Mouse (Mus musculus): ENCODE measurements around the gene Hepacam2. TPM values are rescaled to one million over a fixed set of nuclear protein-coding genes. Genes with fewer than 3 reads are reported as not detected.
"Not testable (repeated sequence)": the region's sequence is repeated elsewhere in the genome, so short reads cannot be mapped to it uniquely, and the experiment has no call there.

The Hepacam2 gene
- polyA plus RNA-seq, 1 experiment from 2014 or later: 3.3 TPM

DNA sequence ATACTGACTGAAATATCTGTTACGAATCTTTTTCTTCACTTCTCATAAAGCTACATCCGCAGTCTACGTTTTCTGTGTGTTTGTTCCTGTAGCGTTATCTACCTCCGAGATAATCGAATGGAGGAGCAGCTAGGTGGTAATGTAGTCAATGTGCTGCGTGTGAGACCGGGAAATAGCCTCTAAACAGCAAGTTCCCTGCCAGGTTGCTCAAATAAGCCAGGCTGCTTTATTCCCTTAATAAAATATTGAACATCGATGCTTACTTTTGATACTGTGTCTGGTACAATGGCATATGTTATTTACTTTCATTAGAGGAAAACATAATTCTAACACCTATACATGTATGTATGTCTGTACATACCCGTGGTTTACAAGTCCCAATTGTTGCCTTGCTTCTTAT, 13.0 kb upstream of the Hepacam2 start:
- no peak overlapping the region for H3K4me3 ChIP-seq (ENCODE audit: low read depth, low read length)
- H3K4me2 ChIP-seq: peak overlapping the region; percentile 34
- H3K9ac ChIP-seq (ENCODE audit: low read length): peak overlapping the region; percentile 64
- H3K27ac ChIP-seq (ENCODE audit: low read depth, low read length): peak overlapping the region; percentile 87
- H3K27me3 ChIP-seq (ENCODE audit: control insufficient read depth, insufficient read depth, low read length): no peaks in the 10 kb centered on the region
- no peak for ATAC-seq (ENCODE audit: low FRiP score)
- peaks cover 5% of the 10 kb centered on the region; the same call in 1 of the 2 replicates for H3K4me1 ChIP-seq (ENCODE audit: control insufficient read depth, insufficient read depth, low read length)
- WGBS: 71% methylated on average over 10 of the region's 10 CpGs
- no peaks in the 10 kb centered on the region for H3K36me3 ChIP-seq (ENCODE audit: control insufficient read depth, insufficient read depth, low read length)
- H3K9me3 ChIP-seq (ENCODE audit: control insufficient read depth, low read length): no peaks in the 10 kb centered on the region
- DNase-seq (ENCODE audit: low spot score, missing footprints): peak; percentile 83

GRCm38 (mm10) chr6:3509782-3510181, 11.7 kb upstream of the Hepacam2 start:
- DNase-seq (ENCODE audit: low spot score, missing footprints) (peak; percentile 88), ATAC-seq (ENCODE audit: low FRiP score) (peak; percentile 36)
- peaks cover 5% of the 10 kb centered on the region; the same call in 1 of the 2 replicates for H3K4me1 ChIP-seq (ENCODE audit: control insufficient read depth, insufficient read depth, low read length)
- WGBS: 26% methylated on average over 2 of the region's 2 CpGs
- H3K27ac ChIP-seq (ENCODE audit: low read depth, low read length): no peak overlapping the region
- H3K27me3 ChIP-seq (ENCODE audit: control insufficient read depth, insufficient read depth, low read length): no peaks in the 10 kb centered on the region
- no peak overlapping the region for H3K9ac ChIP-seq (ENCODE audit: low read length)
- H3K4me2 ChIP-seq: no peak overlapping the region
- no peak overlapping the region for H3K4me3 ChIP-seq (ENCODE audit: low read depth, low read length)
- H3K36me3 ChIP-seq (ENCODE audit: control insufficient read depth, insufficient read depth, low read length): no peaks in the 10 kb centered on the region
- H3K9me3 ChIP-seq (ENCODE audit: control insufficient read depth, low read length): no peaks in the 10 kb centered on the region

- H3K27ac ChIP-seq (ENCODE audit: low read depth, low read length); DNase-seq (ENCODE audit: low spot score, missing footprints); H3K4me3 ChIP-seq (ENCODE audit: low read depth, low read length); H3K27me3 ChIP-seq (ENCODE audit: control insufficient read depth, insufficient read depth, low read length); H3K9me3 ChIP-seq (ENCODE audit: control insufficient read depth, low read length); H3K4me1 ChIP-seq (ENCODE audit: control insufficient read depth, insufficient read depth, low read length); H3K9ac ChIP-seq (ENCODE audit: low read length); H3K4me2 ChIP-seq; H3K36me3 ChIP-seq (ENCODE audit: control insufficient read depth, insufficient read depth, low read length); ATAC-seq (ENCODE audit: low FRiP score): not testable (repeated sequence)
- WGBS: 94% methylated on average over 2 of the region's 2 CpGs
Measured at GRCm38 (mm10) chr6:3508151-3508550, 10.1 kb upstream of the Hepacam2 start.

DNA sequence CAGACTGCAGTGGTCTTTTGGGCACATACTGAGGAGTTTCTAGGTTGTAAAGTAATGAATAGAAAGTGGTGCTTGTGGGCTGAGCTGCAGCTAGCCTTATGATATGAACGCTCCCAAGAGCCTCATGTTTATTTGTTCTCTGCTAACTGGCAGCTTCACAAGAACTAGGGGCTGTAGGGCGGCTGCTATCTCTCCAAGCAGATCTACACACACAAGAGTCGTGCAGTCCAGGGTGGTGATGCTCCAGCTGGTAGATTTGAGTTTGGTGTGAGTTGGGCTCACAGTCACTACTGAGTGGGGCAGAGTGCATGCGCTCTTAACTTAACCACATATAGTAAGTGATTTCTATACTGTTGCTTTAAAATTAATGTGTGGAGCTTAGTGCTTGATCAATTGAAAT, 9.0 kb upstream of the Hepacam2 start:
- 91% methylated on average over 4 of the region's 4 CpGs for WGBS
- no peaks in the 10 kb centered on the region for H3K36me3 ChIP-seq (ENCODE audit: control insufficient read depth, insufficient read depth, low read length)

GRCm38 (mm10) chr6:3505289-3505688, 7.2 kb upstream of the Hepacam2 start:
- H3K36me3 ChIP-seq (ENCODE audit: control insufficient read depth, insufficient read depth, low read length): no peaks in the 10 kb centered on the region
- no peaks in the 10 kb centered on the region for H3K4me1 ChIP-seq (ENCODE audit: control insufficient read depth, insufficient read depth, low read length)
- no peak overlapping the region for H3K9ac ChIP-seq (ENCODE audit: low read length)
- DNase-seq (ENCODE audit: low spot score, missing footprints) (no peak), ATAC-seq (ENCODE audit: low FRiP score) (no peak)
- no peaks in the 10 kb centered on the region for H3K27me3 ChIP-seq (ENCODE audit: control insufficient read depth, insufficient read depth, low read length)
- no peak overlapping the region for H3K27ac ChIP-seq (ENCODE audit: low read depth, low read length)
- H3K9me3 ChIP-seq (ENCODE audit: control insufficient read depth, low read length): no peaks in the 10 kb centered on the region
- no peak overlapping the region for H3K4me2 ChIP-seq
- 86% methylated on average over 5 of the region's 5 CpGs for WGBS
- H3K4me3 ChIP-seq (ENCODE audit: low read depth, low read length): no peak overlapping the region

More for the DNA sequence above, 9.0 kb upstream of the Hepacam2 start:
- H3K27me3 ChIP-seq (ENCODE audit: control insufficient read depth, insufficient read depth, low read length): no peaks in the 10 kb centered on the region
- H3K9me3 ChIP-seq (ENCODE audit: control insufficient read depth, low read length): no peaks in the 10 kb centered on the region
- H3K9ac ChIP-seq (ENCODE audit: low read length): no peak overlapping the region
- H3K4me2 ChIP-seq: no peak overlapping the region
- H3K4me3 ChIP-seq (ENCODE audit: low read depth, low read length): no peak overlapping the region
- no peak overlapping the region for H3K27ac ChIP-seq (ENCODE audit: low read depth, low read length)
- H3K4me1 ChIP-seq (ENCODE audit: control insufficient read depth, insufficient read depth, low read length): no peaks in the 10 kb centered on the region; the same call in 1 of the 2 replicates
- no peak for ATAC-seq (ENCODE audit: low FRiP score)
- no peak for DNase-seq (ENCODE audit: low spot score, missing footprints)

GRCm38 (mm10) chr6:3500286-3500685, 2.2 kb upstream of the Hepacam2 start:
- H3K36me3 ChIP-seq (ENCODE audit: control insufficient read depth, insufficient read depth, low read length): no peaks in the 10 kb centered on the region
- 84% methylated on average over 3 of the region's 3 CpGs for WGBS
- no peak overlapping the region for H3K4me3 ChIP-seq (ENCODE audit: low read depth, low read length)
- no peak for ATAC-seq (ENCODE audit: low FRiP score)
- no peak overlapping the region for H3K4me2 ChIP-seq
- H3K27ac ChIP-seq (ENCODE audit: low read depth, low read length): no peak overlapping the region
- DNase-seq (ENCODE audit: low spot score, missing footprints): no peak
- H3K9ac ChIP-seq (ENCODE audit: low read length): no peak overlapping the region
- peaks cover 5% of the 10 kb centered on the region for H3K4me1 ChIP-seq (ENCODE audit: control insufficient read depth, insufficient read depth, low read length)
- no peaks in the 10 kb centered on the region for H3K27me3 ChIP-seq (ENCODE audit: control insufficient read depth, insufficient read depth, low read length)
- no peaks in the 10 kb centered on the region for H3K9me3 ChIP-seq (ENCODE audit: control insufficient read depth, low read length)

- no peak for ATAC-seq (ENCODE audit: low FRiP score)
- no peak overlapping the region for H3K4me3 ChIP-seq (ENCODE audit: low read depth, low read length)
- DNase-seq (ENCODE audit: low spot score, missing footprints): peak; percentile 93
- H3K27me3 ChIP-seq (ENCODE audit: control insufficient read depth, insufficient read depth, low read length): no peaks in the 10 kb centered on the region
- peaks cover 5% of the 10 kb centered on the region for H3K4me1 ChIP-seq (ENCODE audit: control insufficient read depth, insufficient read depth, low read length)
- no peaks in the 10 kb centered on the region for H3K9me3 ChIP-seq (ENCODE audit: control insufficient read depth, low read length)
- H3K9ac ChIP-seq (ENCODE audit: low read length): no peak overlapping the region
- WGBS: 5% methylated on average over 2 of the region's 2 CpGs
- H3K36me3 ChIP-seq (ENCODE audit: control insufficient read depth, insufficient read depth, low read length): no peaks in the 10 kb centered on the region
- no peak overlapping the region for H3K4me2 ChIP-seq
- no peak overlapping the region for H3K27ac ChIP-seq (ENCODE audit: low read depth, low read length)
Measured at GRCm38 (mm10) chr6:3496210-3496609, 1.9 kb downstream of the Hepacam2 start.

DNA sequence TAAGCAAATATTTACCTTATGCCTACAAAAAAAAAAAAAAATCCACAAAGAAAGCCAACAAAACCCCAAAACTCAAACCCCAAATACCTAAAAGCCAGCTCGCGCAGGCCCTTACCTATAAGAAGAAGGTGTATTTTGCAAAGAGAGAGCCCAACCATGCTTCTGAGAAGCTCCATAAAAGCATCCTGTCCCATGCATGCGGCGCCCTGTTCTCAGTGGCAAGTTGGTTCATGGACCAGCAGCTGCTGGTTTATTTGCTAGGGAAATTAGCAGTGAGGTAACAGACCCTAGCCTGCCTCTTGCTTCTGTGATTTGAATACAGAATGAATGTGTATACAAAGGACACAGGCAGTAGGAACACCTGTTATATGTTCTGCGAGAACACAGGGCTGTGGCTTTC, 3.8 kb downstream of the Hepacam2 start:
- H3K27me3 ChIP-seq (ENCODE audit: control insufficient read depth, insufficient read depth, low read length): no peaks in the 10 kb centered on the region
- H3K4me2 ChIP-seq: no peak overlapping the region
- H3K36me3 ChIP-seq (ENCODE audit: control insufficient read depth, insufficient read depth, low read length): no peaks in the 10 kb centered on the region
- H3K4me3 ChIP-seq (ENCODE audit: low read depth, low read length): no peak overlapping the region
- ATAC-seq (ENCODE audit: low FRiP score) (no peak), DNase-seq (ENCODE audit: low spot score, missing footprints) (no peak)
- no peak overlapping the region for H3K27ac ChIP-seq (ENCODE audit: low read depth, low read length)
- peaks cover under 1% of the 10 kb centered on the region for H3K4me1 ChIP-seq (ENCODE audit: control insufficient read depth, insufficient read depth, low read length)
- WGBS: 69% methylated on average over 5 of the region's 5 CpGs
- no peak overlapping the region for H3K9ac ChIP-seq (ENCODE audit: low read length)
- no peaks in the 10 kb centered on the region for H3K9me3 ChIP-seq (ENCODE audit: control insufficient read depth, low read length)

GRCm38 (mm10) chr6:3487355-3487754, 10.7 kb downstream of the Hepacam2 start:
- Histone ChIP-seq H3K9ac (ENCODE audit: low read length) (no peak overlapping the region), H3K4me1 (ENCODE audit: control insufficient read depth, insufficient read depth, low read length) (no peaks in the 10 kb centered on the region), H3K27ac (ENCODE audit: low read depth, low read length) (no peak overlapping the region), H3K4me2 (no peak overlapping the region), H3K4me3 (ENCODE audit: low read depth, low read length) (no peak overlapping the region), H3K9me3 (ENCODE audit: control insufficient read depth, low read length) (no peaks in the 10 kb centered on the region), H3K27me3 (ENCODE audit: control insufficient read depth, insufficient read depth, low read length) (no peaks in the 10 kb centered on the region), H3K36me3 (ENCODE audit: control insufficient read depth, insufficient read depth, low read length) (no peaks in the 10 kb centered on the region)
- no peak for DNase-seq (ENCODE audit: low spot score, missing footprints)
- ATAC-seq (ENCODE audit: low FRiP score): no peak
- WGBS: 95% methylated on average over 1 of the region's 1 CpGs

- Histone ChIP-seq H3K4me3 (ENCODE audit: low read depth, low read length) (no peak overlapping the region), H3K9ac (ENCODE audit: low read length) (no peak overlapping the region), H3K4me2 (no peak overlapping the region), H3K36me3 (ENCODE audit: control insufficient read depth, insufficient read depth, low read length) (no peaks in the 10 kb centered on the region), H3K27me3 (ENCODE audit: control insufficient read depth, insufficient read depth, low read length) (no peaks in the 10 kb centered on the region), H3K9me3 (ENCODE audit: control insufficient read depth, low read length) (no peaks in the 10 kb centered on the region), H3K27ac (ENCODE audit: low read depth, low read length) (no peak overlapping the region), H3K4me1 (ENCODE audit: control insufficient read depth, insufficient read depth, low read length) (no peaks in the 10 kb centered on the region)
- 84% methylated on average over 3 of the region's 3 CpGs for WGBS
- no peak for DNase-seq (ENCODE audit: low spot score, missing footprints)
- ATAC-seq (ENCODE audit: low FRiP score): no peak
Measured at GRCm38 (mm10) chr6:3485133-3485532, 13.0 kb downstream of the Hepacam2 start.

Data from midbrain, embryonic 11.5 days (tissue).